Mouse (Mus musculus) thymus, postnatal 0 days (tissue): ENCODE data around the gene Lif. TPM values are rescaled to one million over a fixed set of nuclear protein-coding genes. Genes with fewer than 3 reads are reported as not detected.
A peak's percentile ranks its signal among the peaks of the same experiment; 100 is the strongest.

ENCODE experiments used
- DNase-seq: peaks from one replicate; pipeline ENCODE4 v3.0.0-alpha.2; 2015; ENCODE audit warnings: low spot score
- polyA plus RNA-seq: library from polyadenylated mRNA; unstranded; fragments of >200 nt; fragmentation: Nextera tagmentation; extraction: Ambion mirVana; gene quantifications from 2 replicates; pipeline ENCODE4 v1.2.1, GENCODE M21; 2015

Lif gene
- polyA plus RNA-seq = 0.49 and 0.65 TPM in 2 replicates

DNA sequence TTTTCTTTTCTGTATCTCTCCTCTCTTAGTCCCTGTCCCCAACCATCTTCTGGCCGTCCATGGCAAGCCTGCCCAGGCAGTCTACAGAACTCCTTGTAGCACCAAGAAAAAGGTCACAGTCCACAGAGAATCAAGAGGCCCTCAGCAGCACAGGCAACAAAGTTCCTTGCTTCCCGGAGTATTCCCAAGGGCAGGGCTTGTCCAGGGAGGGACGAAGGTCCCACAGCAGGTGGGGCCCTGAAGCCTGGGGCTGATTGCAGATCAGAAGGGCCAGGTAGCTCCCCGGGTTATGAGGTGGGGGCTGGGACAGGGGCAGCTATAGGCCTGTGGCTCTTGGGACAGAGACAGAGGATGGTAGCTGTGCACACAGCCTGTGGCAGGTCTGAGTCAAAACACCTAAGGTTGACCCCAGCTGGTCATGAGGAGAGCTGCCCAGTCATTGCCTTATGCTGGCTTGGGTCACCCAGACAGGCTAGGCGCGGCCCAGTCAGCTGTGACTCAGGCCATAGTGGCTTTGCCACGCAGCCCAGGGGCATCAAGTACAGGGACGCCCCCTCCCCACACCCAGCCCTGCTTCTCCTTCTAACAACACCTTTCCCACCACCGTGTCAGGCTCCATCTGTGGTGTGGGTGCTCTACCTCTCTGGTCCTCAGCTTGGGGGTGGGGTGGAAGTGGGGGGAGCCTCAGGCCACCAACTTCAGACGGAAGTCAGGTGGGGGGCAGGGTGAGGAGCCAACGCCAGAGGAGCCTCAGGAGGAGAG is at the start of gene Lif:
Gene Lif (plus strand): TSS at position 712 of the 762 bp plus-strand sequence.
- DNase-seq = no peak

DNA sequence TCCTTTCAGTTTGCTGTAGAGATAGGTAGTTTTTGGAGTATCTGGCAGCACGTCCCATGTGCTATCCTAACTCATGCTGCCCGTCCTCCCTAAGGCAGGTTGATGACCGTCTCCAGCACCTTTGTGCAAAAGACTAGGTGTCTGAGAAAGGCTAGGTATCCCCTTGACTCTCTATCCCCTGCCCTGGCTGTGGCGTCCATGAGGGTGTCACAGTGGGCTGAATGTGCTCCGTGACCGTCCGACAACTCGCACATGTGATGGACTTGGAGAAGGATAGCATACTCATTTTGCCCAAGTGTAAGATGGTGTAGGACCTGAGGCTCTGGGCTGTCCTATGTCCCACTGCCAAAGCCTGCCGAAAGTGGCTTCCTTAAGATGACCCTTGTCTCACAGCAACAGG is 49.7 kb upstream of the Lif start:
- DNase-seq = no peak

DNA sequence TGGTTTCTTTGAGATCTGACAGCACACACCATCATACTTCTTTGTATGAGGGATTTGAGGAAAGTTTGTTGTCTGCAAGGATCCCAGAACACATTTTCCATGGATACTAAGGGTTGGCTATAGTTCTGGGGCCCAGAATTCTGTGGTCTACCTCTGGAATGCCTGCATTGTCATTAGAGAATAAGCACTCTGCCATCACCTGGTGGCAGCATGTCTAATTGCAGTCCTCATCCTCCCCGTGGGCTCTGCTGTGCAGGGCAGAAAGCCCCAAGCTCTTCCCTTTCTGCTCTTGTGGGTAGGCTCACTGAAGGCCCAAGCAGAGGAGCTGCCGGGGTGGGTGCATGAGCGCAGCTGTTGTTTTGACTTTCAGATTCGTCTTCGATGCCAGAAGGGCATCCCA is 47.8 kb upstream of the Lif start:
- DNase-seq = peak; percentile 31

DNA sequence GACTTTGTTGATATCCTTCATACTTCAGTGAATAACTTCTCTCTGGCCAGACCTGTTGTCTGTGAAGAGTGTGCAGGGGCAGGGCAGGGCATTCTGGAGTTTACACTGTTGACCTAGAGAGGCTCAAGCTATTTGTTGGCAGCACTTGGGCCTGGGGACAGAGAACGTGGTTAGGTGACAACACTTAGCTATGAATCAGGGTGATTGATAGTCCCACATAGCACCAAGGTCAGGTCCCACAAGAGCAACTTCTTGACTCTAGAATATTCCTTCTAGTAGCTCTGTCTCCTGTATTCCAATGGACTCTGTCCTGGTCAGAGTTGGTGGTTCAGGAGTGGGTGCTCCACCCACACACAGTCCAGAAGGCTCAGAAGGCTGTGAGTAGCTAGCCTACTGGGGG is 46.6 kb upstream of the Lif start:
- DNase-seq = no peak

DNA sequence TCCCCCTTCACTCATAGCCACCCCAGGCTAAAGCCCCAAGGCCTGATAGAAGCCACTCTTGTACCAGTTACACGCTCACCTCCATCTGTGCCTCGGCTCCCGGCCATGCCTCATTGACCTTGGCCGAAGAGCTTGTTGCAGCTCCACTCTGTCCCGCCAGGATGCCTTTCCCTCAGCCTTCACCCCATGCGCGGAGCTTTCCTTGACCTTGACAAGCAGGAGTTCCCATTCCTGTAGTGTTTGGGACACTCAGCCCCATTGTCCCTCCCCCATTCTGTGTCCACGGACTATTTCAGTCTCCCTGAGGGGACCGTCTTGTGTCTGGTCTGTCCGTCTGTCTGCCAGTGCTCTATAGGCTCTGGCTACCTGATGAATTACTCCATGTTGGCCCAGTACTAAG is 44.2 kb upstream of the Lif start:
- no peak for DNase-seq

DNA sequence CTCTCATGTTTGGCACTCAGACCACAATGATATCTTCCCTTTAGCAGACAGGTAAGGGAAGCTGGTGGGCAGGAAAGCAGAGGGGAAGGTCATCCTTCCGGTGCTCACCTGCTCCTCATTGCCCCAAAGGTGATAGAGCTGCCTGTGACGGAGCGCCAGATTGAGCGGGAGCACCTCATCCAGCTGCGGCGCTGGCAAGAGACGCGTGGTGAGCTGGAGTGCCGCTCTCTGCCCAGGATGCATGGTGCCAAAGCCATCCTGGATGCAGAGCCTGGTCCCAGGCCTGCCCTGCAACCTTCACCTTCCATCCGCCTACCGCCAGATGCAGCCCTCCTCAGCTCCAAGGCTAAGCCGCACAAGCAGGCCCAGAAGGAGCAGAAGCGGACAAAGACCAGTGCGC is 42.8 kb upstream of the Lif start:
- no peak for DNase-seq

DNA sequence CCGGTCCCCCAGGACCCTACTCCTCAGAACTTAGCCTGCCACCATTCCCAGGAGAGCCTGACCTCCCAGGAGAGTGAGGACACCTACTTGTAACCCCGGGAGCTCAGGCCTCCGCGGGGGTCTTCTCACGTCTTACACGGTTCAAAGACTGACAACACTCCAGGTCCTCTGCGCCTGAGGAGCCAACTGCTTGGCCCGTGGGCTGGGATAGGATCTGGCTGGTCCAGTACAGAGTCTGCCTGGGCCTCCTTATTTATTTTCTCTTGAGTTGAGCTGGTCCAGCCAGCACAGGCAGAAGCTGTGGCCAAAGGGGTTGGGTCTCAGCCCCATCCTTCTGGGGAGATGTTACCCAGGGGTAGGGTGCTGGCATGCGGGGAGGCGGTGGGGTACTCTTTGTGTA is 42.3 kb upstream of the Lif start:
- no peak for DNase-seq

DNA sequence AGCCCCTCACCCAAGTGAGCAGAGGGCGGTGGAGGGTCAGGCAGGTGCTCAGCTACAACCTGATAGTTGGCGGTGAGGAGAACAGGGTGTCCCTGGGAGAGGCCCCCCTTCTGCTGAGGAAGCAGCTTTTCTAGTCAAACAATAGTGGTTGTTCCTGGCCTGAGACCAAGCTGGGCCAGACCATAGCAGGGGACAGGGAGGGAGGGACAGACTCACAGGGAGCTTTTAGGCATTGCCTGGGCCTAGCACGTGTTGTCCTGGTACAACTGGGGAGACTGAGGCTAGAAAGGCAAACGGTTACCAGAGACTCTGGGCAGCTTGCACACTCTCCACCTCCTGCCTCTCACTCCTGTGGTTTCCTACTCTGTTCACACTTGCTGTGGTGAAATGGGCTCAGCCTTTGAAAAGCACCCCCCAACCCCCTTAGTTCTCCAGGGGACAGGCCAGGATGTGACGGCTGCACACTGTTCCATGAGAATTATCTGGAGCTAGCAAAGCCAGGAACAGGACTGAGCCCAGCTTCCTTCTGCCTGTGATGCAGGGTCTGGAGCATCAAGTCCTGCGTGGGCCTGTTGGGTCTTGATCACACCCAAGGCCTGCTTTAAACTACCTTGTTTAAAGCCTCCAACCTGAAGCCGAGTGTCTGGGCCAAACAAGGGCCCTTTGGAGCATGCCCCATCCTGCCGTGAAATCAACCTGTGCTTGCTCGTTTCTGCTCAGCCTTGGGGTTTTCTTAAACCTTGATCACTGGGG is 40.9 kb upstream of the Lif start:
- no peak for DNase-seq

DNA sequence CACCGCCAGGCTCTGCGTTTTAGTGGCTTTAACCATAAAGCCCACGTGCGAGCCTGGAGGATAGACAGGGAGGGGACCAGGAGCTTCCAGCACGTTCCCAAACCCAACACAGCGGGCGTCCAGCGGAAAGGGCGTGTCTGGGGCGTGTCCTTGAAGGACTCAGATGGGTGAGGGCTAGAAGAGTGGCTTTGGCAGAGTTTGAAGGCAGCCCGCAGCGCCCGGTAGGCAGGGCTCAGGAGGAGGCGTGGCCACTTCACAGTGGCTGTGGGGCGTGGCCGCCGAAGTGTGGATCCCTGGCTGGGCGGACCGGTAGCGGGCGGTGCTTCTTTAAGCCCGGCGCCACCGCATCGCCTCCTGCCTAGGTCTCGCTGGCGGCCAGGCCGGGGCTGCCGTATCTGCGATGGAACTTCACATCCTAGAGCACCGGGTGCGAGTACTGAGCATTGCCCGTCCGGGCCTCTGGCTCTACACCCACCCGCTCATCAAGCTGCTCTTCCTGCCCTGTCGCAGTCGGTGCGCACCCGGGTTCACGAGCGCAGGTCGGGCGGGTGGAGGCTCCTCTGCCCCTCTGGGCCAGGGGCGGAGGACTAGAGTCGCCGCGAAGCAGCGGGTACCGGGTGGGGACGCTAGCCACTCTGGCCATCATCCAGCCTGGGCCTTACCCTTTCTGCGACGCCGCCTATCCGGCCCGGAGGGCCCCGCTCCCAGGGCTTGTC is 39.3 kb upstream of the Lif start, which contains the start of gene Castor1:
Gene Castor1 (plus strand): TSS at position 312 of the 716 bp plus-strand sequence.
- DNase-seq = peak; percentile 81

DNA sequence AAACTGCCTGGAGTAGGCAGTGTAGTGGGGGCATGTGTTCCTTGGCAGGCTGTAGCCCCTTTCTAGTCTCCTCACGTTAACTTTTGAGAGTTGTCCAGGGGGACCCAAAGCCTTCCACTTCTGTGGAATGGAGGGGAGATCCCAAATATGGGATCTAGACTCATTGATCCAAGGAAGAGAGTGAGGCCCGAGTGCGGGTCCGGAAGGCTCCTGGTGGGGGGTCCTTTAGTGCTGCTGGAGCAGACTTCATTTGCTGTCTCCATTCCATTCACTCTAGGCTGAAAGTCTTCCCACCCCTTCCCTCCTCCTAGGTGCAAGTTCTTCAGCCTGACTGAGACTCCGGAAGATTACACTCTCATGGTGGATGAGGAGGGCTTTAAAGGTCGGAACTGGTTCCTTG is 38.7 kb upstream of the Lif start:
- DNase-seq = no peak

DNA sequence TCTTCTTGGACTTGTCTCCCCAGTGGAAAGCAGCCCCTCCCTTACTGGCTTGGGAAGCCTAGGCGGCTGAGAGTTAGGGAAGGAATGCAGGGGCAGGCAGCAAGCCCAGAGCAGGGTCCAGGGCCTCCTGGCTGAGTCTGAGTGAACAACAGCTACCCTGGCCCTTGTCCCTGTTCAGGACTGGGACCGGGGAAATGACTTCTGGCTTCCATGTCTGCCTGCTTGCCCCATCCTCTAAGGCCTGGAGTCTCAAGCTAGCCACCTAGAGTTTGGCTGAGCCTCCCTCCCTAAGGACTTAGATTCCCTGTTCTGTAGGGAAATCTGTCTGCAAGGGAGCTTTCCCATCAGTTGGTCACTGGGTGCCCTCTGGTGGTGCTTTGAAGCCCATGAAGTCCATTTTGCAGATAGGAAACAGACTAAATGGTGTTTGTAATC is 38.0 kb upstream of the Lif start:
- no peak for DNase-seq

DNA sequence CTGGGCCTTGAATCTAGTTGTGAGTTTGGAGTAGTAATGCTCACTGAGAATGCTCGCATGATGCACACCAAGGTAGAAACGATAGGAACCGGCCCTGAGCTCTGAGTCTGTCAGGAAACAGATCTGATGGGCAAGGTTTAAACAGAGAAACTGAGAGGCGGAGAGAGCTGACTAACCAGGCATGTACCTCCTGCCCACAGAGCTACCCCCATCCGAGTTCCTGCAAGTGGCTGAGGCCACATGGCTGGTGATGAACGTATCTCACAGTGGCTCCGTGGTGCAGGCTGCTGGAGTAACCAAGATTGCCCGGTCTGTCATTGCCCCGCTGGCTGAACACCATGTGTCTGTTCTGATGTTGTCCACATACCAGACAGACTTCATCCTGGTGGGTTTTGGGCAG is 37.4 kb upstream of the Lif start:
- no peak for DNase-seq

DNA sequence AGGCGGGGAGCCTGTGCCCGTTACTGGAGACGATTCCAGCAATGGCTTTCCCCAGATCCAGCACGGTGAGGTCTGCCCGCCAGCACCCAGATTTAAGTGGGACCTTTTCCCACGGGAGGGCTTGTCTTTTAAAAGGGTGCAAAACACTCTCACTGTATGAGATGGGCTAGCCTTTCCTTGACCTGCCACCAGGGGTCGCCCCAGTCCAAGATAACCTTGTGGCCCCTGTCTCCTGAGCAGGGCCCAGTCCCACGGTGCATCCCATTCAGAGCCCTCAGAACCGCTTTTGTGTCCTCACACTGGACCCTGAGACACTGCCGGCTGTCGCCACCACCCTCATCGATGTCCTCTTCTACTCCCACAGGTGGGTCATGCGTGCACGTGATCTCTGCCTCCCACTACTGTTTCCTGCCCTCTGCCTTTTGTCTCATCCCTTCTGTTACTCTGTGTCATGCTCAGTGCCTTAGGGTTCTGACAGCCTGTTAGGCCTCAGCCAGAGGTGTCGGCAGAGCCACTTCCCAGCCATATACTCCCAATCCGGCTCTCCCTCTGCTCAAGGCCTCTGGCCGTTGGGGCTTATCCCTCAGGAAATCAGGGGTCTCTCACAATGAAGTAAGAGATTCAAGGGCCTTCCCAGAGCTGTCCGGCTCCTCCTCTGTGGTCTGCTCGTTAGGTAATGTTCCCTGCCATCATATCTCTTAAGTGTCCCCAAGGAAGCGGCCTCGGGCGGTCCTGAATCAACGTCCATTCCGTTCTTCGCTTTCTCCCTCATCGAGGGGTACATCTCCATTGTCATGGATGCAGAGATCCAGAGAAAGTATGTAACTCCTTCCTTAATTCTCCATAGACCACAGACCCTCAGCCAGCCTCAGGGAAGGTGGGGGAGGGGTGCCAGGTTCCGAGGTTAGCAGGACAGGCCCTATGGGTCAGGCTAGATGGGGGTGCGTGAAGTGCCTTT is 36.6 kb upstream of the Lif start:
- peak; percentile 76 for DNase-seq

DNA sequence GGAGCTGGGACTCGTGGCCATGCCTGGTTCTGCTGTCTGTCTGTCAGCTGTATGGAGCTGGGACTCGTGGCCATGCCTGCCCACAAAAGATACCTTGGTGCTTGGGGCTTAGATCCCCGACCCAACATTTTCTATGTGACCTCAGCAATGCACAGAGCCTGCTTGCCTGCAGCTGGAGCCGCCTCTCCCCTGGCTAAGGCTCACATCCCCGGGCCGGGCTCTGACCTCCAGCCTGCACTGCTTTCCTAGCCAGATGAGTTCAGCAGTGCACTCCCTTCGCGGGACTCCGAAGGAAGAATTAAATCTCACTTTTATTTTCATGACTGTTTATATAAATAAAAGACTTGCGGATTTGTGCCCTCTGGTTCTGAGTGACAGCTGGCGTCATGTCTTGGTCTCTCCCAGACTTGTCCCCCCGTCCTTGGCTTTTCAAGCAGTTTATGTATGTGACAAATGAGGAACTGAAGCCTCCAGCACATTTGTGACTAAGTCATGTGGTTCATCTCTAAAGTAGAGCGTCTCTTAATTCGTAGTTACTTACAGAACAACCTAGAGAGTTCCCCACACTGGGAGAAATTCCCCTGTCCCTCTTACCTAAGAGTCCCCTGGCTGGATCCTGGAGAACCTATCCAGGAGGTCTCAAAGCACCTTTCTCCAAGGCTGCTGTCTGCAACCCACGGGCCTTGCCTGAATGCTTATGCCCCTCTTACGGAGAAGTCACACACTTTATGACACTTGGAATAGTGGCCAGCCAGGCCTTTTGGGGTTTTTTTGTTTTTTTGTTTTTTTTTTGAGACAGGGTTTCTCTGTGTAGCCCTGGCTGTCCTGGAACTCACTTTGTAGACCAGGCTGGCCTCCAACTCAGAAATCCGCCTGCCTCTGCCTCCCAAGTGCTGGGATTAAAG is 35.1 kb upstream of the Lif start:
- DNase-seq = no peak

DNA sequence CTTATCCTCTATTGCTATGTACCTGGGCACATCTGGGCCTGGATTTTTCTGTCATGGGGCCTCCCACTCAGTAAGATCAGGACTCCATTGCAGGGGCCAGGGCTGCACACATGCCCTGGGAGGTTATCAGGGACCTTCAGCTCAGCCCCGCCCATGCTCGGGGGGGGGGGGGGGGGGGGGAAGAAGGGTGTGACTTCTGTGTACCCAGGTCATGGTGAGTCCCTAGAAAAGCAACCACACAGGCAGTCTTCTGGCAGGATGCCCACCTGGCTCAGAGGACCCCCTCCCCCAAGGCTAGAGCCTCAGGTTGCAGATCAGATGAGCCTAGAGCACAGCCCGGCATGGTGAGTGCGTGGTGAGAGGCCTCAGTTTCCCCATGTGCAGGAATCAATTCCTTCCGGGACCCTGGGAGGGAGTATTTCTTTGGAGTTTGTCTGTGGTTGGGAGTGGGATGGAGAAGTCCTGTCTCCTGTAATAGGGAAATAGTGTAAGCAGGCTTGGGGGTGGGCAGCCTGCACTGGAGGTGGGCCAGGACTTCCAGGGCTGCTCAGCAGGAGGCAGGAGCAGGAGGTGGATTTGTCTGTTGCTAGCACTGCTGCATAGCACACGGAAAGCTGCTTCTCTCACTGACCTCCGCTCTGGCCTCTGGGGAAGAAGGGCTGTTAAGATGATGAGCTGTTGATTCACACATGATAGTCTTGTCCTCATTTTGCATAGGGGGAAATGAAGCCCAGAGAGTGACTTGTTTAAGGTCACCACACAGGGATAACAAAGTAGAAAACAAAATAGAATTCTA is 33.8 kb upstream of the Lif start:
- DNase-seq = no peak

DNA sequence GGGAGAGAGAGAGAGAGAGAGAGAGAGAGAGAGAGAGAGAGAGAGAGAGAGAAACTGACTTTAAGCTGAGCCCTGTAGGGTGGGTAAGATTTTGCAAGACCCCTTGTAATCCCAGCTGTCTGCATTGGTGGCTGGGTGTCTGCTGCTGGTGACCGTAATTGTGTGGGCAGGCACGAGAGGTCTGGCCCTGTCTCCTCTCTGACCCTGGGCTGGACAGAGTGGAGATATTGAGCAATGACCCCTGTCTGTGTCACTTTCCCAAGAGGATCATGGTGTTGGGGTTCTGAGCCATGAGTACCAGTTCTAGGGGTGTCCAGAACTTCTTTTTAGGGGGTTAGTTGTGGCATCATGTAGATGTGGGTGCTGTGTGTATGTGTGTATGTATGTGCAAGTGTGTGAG is 33.1 kb upstream of the Lif start:
- DNase-seq = no peak

DNA sequence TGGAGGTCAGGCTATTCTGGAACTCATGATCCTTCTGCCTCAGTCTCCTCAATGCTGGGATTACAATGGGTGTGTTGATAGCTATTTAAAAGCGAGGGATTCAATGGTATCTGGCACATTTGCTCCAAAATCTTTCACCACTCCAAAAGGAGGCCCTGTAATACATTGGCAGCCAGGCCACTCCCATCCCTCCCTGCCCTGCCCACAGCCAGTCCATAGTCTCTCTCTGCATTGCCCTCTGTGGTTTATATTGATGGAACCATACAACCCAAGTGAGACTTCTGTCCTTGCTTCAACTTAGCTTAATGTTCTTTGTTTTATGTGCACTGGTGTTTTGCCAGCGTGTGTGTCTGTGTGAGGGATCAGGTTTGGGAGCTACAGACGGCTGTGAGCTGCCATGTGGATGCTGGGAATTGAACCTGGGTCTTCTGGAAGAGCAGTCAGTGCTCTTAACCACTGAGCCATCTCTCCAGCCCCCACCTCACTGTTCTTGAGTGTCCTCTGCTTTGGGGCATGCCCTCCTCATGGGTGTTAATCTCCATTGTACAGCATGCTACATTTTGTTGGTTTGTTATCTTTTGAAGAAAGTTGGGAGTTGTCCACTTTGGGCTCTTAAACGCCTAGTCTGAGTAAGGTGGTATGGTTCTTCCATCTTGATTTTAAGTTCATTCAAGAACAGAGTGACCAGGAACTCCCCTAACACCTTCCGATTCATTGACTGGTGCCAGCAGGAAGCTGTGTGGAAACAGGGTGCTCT is 30.6 kb upstream of the Lif start:
- DNase-seq = no peak

DNA sequence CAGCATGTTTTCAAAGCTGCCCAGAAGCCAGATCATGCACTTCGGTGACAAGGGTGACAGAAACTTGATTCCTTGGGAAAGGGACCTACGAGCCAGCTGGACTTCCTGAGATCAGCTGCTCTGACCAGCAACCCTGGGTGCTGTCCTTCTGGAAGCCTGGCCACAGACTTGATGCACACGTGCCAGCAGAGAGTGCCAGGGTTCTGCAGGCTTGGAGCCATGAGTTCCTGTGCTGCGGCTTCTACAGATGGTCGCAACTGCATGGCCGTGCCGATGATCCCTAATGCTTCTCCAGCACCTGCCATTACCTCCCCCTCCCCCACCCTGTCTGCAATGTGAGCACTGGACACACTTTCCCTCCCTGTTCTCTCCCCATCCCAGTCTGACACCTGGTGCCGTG is 28.9 kb upstream of the Lif start:
- DNase-seq = no peak
